Mouse (Mus musculus): ENCODE measurements around the gene Myd88. TPM values are rescaled to one million over a fixed set of nuclear protein-coding genes. Genes with fewer than 3 reads are reported as not detected.

Gene Myd88
- total and polyA plus RNA-seq, 3 experiments = 14.3 to 53.6 (median 22.7) TPM

DNA sequence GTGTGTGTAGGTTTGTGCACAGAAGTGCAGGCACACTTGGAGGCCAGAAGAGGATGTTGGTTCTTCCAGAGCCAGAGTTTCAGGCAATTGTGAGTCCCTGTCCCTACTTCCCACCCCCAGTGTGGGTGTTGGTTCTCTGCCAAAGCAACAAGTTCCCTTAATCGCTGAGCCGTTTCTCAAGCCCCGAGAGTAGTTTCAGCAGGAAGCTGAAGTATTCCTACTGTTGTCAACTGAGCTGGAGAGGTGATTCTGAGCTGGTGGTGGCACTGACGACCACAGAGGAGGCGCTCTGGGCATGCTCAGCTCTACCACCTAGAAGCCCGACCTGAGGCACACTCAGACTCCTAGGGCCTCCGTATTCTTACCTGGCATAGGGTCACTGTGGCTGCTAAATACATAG is 24.1 kb upstream of the Myd88 start, which contains the start of gene Slc22a14:
TSS of gene Slc22a14 (minus strand) at position 270 of the 400 bp plus-strand sequence.
- Histone ChIP-seq H3K4me2 (ENCODE audit: insufficient read depth, low read depth, poor library complexity, severe bottlenecking) (no peak within 1 kb of the TSS), H3K4me3 (replicated peaks in 1 of 3; ENCODE audit: low read depth in 2 of 3, low read length in 2 of 3, poor library complexity in 1 of 3) (no peak within 1 kb of the TSS), H3K27me3 (replicated peaks) (no peaks in the 10 kb centered on the region), H3K79me2 (replicated peaks; ENCODE audit: control insufficient read depth, extremely low read depth, insufficient read depth, poor library complexity, severe bottlenecking) (no peaks in the 10 kb centered on the region), H3K9ac (ENCODE audit: insufficient read depth, low read depth) (no peak within 1 kb of the TSS), H3K9me3 (replicated peaks; ENCODE audit: low read length) (no peaks in the 10 kb centered on the region), H3K27ac (ENCODE audit: insufficient read depth, low read depth) (no peak within 1 kb of the TSS), H3K36me3 (replicated peaks in 1 of 2; ENCODE audit: control insufficient read depth in 1 of 2, insufficient read depth in 1 of 2, low read length in 1 of 2) (peaks cover 23 to 48% of the 10 kb centered on the region in 2 experiments), H3K4me1 (ENCODE audit: control insufficient read depth in 1 of 2, insufficient read depth in 2 of 2) (0 out of 4 replicates have a peak, but pooled peaks cover 0 to 3% of the 10 kb centered on the region in 2 experiments)
- no peak for DNase-seq (ENCODE audit: extremely low read depth)
- dilution Hi-C loops (cut with MboI; ENCODE audit: extremely low pct_ligation_motif_present, extremely low pct_unique_long_range_greater_than_20kb, low sequenced_read_pairs) = no loop called here
- TF ChIP-seq SIN3A (IDR thresholded peaks at IDR 0.05; ENCODE audit: low read length) (no peak), KAT2A (IDR thresholded peaks at IDR 0.05; ENCODE audit: insufficient replicate concordance, low read length) (no peak), NRF1 (IDR thresholded peaks at IDR 0.05; ENCODE audit: low read depth, low read length) (no peak), POLR2AphosphoS2 (IDR thresholded peaks at IDR 0.05; ENCODE audit: low read depth, low read length) (no peak), CHD1 (IDR thresholded peaks at IDR 0.05; ENCODE audit: low read depth, low read length) (no peak)
- in situ Hi-C loops (cut with MboI; ENCODE audit: low pct_ligation_motif_present, low pct_unique_long_range_greater_than_20kb, low sequenced_read_pairs) = no loop called here

DNA sequence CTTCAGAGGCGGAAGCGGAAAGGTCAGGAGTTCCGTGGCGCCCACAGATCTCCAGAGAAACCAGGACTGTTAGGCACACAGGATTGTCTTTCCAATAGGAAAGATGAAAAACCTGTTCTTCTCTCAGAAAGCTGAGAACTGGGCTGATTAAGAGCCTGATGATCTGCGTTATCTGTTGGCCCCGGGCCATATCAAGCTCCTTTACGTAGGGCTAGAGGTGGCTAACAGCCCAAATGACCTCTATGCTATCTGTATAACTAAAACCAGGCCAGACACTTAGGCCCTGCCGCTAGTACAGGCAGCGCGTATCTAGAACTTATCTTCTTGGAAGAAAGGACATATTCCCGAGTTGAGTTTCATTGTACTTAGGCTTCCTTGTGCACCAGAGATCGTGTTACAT is 22.0 kb upstream of the Myd88 start:
- TF ChIP-seq MEF2A (IDR thresholded peaks at IDR 0.05; ENCODE audit: borderline replicate concordance, low read depth, low read length) (no peak), MAX (IDR thresholded peaks at IDR 0.05; ENCODE audit: low read length) (no peak), POLR2A (IDR thresholded peaks at IDR 0.05; ENCODE audit: low read depth, low read length) (no peak), JUN (IDR thresholded peaks at IDR 0.05; ENCODE audit: insufficient read depth, low read depth, low read length) (no peak), EP300 (IDR thresholded peaks at IDR 0.05; ENCODE audit: low read length) (no peak), ETS1 (conservative IDR thresholded peaks at IDR 0.05; ENCODE audit: low read depth, low read length) (no peak), KAT2A (IDR thresholded peaks at IDR 0.05; ENCODE audit: insufficient replicate concordance, low read length) (no peak), PAX5 (IDR thresholded peaks at IDR 0.05; ENCODE audit: low read length) (no peak), MXI1 (IDR thresholded peaks at IDR 0.05; ENCODE audit: low read depth, low read length) (no peak), ZC3H11A (IDR thresholded peaks at IDR 0.05; ENCODE audit: low read depth, low read length) (no peak), MAZ (IDR thresholded peaks at IDR 0.05; ENCODE audit: low read depth, low read length) (no peak)
- Histone ChIP-seq H3K27ac (ENCODE audit: insufficient read depth, low read depth) (no peak overlapping the region), H3K4me2 (ENCODE audit: insufficient read depth, low read depth, poor library complexity, severe bottlenecking) (no peak overlapping the region), H3K4me3 (replicated peaks in 1 of 3; ENCODE audit: low read depth in 2 of 3, low read length in 2 of 3, poor library complexity in 1 of 3) (no peak overlapping the region), H3K9ac (ENCODE audit: insufficient read depth, low read depth) (no peak overlapping the region), H3K36me3 (replicated peaks in 1 of 2; ENCODE audit: control insufficient read depth in 1 of 2, insufficient read depth in 1 of 2, low read length in 1 of 2) (peaks cover 19 to 37% of the 10 kb centered on the region in 2 experiments), H3K27me3 (replicated peaks) (no peaks in the 10 kb centered on the region), H3K9me3 (replicated peaks; ENCODE audit: low read length) (no peaks in the 10 kb centered on the region), H3K4me1 (ENCODE audit: control insufficient read depth in 1 of 2, insufficient read depth in 2 of 2) (peaks cover 1 to 2% of the 10 kb centered on the region in 2 experiments; a peak in 2 of 4 replicates), H3K79me2 (replicated peaks; ENCODE audit: control insufficient read depth, extremely low read depth, insufficient read depth, poor library complexity, severe bottlenecking) (no peaks in the 10 kb centered on the region)
- in situ Hi-C loops (cut with MboI; ENCODE audit: low pct_ligation_motif_present, low pct_unique_long_range_greater_than_20kb, low sequenced_read_pairs) = loop anchor here (5.0 kb wide), 1 partner anchor 64 kb away; no protein-coding TSS in a partner anchor
- no peak for DNase-seq (ENCODE audit: extremely low read depth)
- dilution Hi-C loops (cut with MboI; ENCODE audit: extremely low pct_ligation_motif_present, extremely low pct_unique_long_range_greater_than_20kb, low sequenced_read_pairs) = no loop called here

Data from CH12.LX (cell line).